Mouse (Mus musculus): ENCODE results near the gene Cenpe.
"Not testable (repeated sequence)": the region's sequence is repeated elsewhere in the genome, so short reads cannot be mapped to it uniquely, and the experiment has no call there.

Gene Cenpe

DNA sequence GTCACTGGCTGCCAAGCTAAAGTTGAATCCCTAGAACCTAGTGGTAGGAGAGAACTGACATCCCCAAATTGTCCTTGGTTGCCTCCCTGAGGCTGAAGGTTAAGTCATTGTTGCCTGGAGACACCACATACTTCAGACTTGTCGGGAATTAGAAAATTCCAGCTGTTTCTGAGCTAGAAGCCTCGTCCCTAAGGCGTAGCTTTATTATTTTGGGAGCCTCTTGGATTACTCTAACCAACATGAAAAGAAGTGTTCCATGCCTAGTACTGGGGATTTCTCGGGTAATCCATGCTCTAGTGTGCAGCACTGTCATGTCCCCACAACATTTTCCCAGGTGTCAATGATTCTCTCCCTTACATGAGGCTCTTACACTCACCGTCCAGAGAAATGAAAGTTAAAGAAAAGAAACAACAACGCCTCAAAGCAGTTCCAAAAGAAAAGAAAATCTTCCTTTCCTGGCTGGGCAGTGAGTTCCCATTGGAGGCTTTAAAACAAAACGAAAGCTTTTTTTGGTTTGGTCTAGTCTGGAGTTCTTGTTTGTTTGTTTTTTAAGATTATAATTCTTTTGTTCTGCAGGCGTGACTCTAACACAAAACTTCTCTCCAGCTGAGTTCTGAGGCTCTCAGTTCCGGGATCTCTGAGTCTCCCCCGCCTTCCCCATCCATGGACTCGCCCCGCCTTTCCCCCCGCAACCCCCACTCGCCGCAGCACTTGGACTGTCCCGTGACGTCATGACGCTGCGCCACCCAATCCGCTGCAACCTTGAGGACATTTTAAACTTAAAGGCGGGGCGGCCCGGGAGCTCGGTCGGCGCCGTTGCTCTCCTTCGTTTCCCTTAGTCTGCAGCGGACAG is at the start of gene Cenpe:
TSS of gene Cenpe (plus strand) at position 733 of the 853 bp plus-strand sequence.
- DNase-seq, result peak; percentile 87

DNA sequence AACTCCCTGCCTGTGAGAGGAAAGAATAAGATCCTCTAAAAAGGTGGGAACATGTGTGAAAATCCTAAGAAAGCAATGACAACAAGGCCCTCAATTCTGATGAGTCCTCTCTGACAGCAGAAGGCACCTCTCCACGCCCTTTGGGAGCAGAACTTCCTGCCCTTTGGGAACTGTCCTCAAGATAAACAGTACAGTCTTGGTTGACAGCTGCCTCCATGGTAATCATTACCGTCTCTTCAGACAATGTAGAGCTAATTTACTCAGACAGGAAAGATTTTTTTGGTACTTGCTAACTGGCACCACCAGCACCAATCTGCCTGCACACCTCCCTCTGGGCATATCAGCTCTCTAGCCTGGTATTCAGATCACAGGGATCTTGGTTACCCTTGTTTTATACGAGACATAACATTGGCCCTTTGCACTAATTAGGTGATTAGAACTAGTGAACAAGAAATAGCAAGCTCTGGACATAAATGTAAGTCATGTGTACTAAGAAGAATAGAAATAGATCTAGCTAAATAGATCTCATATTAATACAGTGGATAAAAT is 40.4 kb upstream of the Cenpe start:
- no peak for DNase-seq

DNA sequence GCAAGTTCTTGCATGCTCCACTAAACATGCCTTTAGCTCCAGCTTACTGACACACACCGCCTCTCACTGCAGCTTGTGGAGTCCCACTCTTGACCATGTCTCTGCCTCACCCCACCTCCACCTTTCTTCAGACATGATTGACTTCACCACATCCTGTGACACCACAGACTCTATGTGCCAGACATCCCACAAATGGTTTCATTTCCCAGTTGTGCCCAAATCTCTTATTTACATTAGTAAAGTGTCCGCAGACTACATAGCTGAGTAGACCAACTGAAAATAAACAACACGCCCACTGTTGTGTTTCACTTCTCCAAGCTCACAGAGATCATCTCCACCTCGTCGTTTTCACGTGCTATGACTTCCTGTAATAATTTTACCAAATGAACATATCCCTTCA is 20.5 kb upstream of the Cenpe start:
- no peak for DNase-seq

DNA sequence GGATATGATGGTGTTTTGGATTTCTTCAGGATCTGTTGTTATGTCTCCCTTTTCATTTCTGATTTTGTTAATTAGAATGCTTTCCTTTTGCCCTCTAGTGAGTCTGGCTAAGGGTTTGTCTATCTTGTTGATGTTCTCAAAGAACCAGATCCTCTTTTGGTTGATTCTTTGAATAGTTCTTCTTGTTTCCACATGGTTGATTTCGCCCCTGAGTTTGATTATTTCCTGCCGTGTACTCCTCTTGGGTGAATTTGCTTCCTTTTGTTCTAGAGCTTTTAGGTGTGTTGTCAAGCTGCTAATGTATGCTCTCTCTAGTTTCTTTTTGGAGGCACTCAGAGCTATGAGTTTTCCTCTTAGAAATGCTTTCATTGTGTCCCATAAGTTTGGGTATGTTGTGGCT is 14.3 kb upstream of the Cenpe start:
- DNase-seq, result not testable (repeated sequence)

DNA sequence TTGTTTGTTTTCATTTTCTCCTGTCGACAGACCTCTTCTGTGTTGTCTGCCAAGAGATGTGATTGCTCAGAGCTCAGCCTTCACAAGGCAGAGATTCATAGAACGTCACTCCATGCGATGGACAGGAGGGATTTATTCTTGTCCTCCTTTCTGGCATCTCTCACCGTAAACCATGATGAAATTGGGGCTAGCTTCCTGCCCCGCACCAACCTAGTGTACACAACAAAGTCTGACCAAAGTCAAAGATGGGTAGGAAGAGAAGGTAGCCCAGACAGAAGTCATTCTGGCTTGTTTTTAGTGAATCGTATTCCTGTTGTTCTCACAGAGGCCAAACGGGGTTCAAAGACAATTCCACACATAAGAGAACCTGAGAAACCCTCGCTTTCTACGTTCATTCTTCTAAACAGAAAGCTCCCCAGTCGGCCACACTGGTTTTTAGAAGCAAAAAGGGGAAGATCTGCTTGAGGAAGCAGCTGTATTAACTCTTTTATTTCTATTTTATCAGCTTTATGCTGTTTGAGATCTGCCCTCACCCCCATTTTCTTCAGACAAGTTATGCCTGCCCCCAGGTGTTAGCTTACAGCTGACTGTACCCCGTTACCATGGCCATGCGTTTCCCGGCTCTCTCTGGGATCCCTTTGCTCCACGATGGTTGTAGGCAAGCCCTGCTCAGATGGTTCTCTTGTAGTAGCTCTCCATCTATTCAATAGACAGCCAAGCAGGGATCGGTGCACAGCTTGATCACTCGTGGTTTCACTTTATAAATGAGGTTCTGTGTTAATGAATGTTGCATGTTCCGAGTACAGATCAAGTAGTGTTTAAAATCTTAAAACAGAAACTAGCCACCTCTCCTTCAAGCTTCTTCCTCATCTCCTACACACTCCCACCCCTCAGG is 11.7 kb upstream of the Cenpe start:
- no peak for DNase-seq

DNA sequence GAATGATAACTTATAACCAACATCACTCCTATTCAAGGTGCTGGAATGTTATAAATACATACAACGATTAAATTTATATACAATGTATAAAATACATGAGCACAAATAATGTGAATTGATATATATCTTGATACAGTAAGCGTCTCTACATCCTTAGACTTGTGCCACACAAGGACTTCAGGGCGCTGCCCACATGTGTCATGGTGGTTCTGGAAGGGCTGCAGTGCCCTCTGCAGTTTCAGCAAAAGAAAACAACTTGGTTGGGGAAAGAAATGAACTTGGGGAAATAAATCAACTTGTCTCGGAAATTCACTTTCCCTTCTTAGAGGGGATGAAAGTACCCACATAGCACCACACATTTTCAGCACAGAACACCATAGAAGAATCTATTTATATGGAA is 5.7 kb upstream of the Cenpe start:
- DNase-seq, result peak; percentile 10 to 17

DNA sequence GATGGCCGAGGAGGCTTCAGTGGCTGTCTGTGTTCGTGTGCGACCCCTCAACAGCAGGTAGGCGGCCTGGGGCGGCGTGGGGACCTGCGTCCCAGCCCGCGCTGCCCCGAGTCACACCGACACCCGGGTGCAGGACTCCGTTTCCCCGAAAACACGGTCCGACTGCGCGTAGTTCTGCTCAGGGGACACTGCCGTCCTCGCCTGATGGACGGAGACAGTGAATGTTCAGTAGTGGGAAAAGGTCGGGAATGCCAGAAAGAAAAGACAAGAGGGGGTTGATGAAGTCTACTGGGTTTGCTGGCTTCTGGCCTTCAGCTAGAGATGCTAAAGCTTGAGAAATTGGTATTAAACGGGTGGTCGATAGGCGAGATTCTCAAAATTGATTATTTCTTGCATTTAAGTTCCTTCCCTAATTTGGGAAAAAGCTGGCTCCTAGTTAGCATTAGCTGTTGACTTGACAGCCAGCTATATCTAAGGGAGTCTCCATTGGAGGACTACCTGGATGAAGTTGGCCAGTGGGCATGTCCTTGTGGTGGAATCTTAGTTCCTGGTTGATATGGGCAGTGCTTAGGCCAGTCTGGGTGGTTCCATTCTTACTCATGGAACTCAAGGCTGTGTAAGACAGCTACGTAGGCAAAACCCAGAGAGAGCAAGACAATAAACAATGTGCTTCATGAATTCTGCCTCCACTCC is 467 bp downstream of the Cenpe start:
- DNase-seq, result no peak

DNA sequence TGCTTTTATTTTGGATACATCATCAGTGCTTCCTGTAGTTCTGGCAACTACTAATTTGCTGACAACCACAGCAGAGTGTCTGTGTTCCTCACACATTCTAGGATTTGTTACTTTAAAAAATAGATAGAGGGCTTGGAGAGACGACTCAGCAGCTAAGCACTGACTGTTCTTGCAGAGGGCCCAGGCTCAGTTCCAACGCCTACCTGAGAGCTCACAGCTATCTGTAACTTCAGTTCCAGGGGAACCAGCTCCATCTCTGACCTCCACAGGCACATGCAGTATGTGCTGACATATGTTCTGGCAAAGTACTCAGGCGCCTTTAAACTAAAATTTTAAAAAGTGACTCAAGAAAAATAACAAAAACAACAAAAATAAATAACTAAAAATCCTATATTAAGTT is 19.7 kb downstream of the Cenpe start:
- DNase-seq, result no peak

DNA sequence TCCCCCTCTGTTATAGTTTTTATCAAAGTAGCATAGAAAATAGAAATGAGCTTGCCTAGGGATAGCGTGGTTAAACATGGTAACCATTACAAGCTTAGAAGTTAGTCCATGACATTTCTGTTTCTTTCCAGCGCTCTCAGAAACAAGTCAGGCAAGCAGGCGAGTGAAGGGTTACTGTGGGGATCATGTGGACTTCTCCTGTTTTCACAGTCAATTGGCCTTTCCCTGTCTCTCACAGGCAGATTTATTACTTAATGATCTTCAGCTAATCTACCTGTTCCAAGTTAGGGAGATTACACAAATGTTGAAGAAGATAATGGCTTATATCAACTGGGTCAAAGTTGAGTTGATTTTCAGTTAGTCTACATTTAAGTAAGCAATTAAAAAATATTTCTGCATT is 20.1 kb downstream of the Cenpe start:
- no peak for DNase-seq

DNA sequence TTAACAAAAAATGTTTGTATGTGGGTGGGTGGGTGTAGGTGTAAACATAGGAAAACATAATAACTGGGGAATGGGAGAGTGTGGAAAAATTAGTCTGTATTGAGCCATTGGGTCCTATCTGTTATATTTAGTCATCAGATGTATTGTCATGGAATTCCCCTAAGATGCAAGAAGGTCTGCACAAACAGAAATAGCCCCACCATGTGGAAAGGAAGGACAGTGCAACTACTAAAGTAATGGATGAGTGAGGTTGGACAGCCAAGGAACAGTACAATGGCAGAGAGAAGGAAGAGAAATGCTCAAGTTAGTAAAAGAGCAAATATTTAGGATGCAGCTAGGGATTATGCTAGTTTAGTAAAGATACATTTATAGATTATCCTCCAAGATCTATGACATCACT is 33.4 kb downstream of the Cenpe start:
- no peak for DNase-seq

DNA sequence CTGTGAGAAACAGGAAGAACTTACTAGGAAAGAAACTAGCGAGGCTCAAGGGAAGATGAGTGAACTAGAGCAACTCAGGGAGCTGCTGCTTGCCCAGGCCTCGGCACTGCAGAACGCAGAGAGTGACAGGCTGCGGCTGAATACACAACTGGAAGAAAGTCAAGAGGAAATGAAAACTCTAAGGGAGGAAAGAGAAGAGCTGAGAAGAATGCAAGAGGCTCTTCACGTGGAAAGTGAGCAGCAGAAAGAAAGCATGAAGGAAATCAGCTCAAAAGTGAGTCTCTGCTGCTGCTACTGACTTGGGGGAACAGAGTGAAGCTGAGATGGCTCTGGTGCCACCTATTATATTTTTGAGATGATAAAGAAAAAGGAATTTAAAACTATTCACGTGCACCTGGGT is 34.5 kb downstream of the Cenpe start:
- DNase-seq, result no peak

DNA sequence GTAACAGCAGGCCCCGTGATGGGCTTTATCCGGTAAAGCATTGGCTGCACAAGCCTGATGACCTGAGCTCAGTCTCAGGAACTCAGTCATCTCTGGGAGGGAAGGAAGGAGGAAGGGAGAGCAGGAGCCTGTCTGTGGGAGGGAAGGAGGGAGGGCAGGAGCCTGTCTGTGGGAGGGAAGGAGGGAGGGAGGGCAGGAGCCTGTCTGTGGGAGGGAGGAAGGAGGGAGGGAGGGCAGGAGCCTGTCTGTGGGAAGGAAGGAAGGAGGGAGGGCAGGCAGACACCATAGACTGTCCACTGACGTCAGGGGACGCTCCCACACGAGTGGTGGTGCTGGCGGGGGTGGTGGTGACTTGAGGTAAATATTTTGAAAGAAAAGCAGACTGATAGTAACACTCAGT is 36.8 kb downstream of the Cenpe start:
- no peak for DNase-seq

DNA sequence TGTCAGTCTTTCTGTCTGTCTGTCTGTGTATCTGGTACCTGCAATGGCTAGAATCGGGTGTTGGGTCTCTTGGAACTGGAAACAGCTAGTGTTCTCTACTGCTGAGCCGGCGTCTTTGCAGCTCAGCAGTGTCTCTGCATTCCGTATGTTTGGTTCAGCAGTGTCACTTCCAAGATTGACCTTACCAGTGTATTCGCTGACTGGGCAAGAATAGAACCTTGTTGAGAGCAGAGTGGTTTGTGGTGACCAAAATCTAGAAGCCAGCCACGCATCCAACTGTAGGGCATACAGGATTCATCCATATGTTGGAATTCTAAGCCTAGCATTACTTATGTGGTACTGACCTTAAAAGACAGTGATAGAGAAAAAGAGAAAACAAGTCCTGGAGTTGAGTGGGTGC is 39.5 kb downstream of the Cenpe start:
- no peak for DNase-seq

DNA sequence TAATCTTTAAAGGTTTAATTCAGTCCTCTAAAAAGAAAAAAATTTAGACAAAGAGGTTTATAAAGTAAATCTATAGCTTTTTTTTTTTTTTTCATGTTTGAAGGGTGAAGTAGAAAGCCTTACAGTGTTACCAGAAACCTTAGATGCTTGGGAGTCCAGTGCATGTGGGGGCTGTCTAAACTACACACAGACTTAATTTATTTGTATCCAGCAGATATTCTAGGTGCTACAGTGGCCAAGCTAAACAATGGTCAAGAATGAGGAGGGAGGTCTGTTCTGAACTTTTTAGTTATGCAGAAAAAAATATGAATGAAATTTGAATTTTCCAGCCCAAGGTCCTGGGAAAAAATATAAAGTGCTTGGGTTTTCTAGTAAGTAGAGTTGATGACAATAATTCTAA is 42.4 kb downstream of the Cenpe start:
- DNase-seq, result no peak

DNA sequence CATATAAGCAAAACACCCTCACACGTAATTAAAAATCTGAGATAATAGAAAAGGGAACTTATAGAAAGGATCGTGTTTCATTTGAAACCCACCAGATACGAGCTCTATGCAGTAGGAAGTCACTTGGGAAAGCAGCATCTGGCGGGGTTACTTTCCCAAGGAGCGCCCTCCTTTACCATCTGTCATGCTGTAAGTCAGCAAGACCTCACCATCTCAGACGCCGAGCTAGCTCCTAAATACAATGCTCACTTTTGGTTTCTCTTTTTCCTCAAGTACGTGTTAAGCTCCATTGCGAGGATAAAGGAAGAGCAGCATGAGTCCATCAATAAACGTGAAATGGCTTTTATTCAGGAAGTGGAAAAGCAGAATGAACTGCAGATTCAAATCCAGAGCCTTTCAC is 46.6 kb downstream of the Cenpe start:
- DNase-seq, result no peak

DNA sequence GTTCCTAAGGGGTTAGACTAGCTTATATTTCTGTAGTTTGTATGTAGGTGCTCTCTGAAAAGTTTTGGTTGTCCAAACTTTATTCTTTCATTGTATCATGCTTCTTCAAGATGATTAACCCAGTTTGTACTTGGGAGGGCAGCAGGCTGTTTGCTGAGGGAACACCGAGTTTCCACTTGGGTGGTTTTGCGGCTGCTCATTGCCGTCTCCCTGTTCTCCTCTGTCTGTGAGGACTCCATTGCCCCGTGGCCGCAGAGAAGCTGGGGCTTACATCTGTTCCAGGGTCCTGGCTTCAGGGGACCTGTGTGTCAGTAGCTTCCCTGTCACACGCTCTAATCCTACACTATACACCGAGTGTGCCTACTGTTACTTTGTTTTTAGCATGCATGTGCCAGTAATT is 47.9 kb downstream of the Cenpe start:
- no peak for DNase-seq

DNA sequence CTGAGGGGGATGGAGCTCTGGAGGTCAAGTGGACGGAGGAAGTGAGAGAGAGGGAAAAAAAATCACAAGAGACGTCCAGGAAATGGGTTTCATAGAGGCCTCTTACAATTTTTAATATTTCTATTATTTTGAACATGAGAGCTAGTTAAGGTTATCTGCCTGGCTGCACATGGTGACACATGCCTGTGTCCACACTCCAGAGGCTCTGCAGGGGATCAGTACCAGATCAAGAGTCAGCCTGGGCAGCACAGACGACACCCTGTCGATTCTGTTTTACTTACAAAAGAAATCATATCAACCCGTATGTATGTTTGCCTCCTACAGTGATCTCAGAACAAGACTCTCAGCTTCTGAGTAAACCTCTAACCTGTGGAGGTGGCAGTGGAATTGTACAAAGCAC is 56.3 kb downstream of the Cenpe start:
- DNase-seq, result no peak

DNA sequence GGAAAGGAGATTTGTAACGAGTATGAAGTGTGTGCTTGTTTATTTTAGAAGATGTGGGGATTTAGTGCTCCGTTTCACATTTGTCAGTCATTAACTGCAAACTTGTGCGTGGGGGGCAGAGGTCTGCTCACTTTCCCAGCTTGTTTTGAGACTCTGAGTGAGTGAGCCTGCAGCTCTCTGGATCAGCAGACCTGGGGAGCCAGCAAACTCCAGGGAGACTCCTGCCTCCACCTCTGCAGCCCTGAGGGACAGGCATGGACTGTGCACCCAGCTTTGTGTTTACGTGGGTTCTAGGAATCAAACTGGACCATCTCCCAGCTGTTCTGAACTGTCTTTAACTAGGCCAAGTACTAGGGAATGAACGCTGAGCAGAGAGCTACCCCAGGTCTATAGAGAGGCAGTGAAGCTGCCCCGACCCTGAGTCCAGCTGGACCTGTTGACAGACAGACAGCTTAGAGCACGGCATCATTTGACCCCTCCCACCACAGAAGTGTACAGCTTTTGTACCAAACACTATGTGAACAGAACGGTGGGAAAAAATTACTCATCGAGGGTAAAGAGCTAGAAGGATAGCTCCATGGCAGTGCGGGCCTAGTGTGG is 57.2 kb downstream of the Cenpe start:
- DNase-seq, result no peak

DNA sequence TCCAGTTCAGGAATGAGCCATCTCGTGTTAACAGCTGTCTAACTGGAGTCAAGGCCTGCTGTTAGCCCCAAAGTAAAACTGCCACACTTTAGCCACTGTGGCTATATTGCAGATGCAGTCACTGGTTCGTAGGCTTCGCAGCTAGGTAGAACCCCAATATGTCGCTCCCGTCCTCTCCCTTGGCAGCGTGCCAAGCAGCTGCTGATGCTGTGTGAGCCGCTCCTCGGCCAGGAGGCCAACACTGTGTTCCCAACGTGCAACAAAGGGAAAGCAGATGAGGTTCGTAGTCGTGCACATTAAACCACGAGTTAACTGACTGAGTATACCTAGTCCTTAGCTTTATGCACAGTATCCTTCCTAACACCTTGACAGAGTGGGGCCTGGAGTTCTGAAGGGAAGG is 60.3 kb downstream of the Cenpe start:
- DNase-seq, result no peak

DNA sequence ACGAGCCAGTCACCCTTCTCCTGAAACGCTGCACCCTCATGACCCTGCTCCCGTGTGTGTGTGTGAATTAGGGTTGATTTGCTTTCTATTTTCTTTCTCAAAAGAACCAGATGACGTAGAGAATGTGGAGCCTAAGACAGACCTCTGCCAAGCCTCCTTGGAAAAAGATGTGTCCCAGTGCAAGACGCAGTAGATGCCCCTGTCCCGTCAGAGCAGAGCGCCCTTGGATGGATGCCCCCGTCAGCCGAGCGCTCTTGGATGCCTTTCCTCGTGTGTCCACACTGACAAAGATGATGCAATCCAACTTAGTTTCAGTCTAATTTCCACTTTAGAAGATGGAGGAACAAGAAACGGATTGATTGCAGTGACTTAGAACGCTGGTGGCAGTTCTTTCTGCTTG is 60.7 kb downstream of the Cenpe start:
- DNase-seq, result no peak

DNA sequence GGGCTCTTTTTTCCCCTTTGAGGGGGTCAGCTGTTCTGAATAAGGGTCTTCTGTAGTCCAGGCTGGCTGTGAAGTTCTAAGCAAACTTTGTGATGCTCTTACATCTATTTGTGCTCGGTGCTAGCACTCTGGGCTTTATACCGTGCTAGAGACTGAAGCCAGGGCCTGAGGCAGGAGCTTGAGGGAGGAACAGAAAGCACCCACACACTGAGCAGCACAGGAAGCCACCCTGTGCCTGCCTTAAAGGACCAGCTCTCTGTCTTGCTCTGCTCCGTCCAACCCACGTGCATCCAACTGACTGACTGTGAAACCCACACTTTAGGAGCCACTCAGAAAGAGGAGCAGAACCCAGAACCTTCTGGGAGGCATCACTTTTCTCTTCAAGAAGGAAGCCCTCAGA is 67.8 kb downstream of the Cenpe start:
- no peak for DNase-seq

DNA sequence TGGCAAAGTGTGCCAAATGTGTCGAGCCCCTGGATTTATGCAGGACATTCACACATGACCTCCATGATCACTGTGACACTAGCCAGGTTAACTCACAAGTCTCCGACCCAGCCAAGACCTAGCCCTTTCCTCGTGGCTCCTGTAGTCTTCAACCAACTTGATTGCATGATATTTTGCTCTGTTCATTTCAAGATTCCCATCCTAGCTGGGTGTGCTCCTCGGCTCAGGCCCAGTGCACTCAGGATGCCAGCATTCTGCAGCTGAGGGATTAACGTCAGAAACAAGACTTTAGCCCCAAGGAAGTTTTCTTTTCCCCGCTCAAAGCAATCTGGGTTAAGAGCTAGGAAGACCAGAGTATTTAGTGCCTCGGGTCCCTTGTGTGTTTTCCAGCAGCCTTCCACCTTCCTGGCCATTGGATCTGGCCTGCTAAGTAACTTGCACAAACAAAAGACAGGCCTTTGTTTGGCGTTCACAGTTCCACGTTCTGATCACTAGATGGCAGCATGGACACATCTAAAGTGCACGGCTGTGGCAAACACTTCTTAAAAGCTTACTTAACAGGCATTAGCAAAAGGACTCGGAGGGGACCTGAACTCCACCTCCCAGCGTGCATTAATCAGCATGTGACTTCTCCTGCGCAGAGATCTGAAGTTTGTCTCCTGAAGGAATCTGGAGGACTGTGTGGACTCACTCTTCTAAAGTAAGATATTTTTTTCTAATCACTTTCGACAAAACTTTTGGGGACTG is 68.5 kb downstream of the Cenpe start, which contains the start of gene Bdh2:
TSS of gene Bdh2 (plus strand) at position 553 of the 747 bp plus-strand sequence.
- peak; percentile 60 to 71 for DNase-seq

Data from cerebellum, postnatal 36 days (tissue).